Mouse (Mus musculus): ENCODE measurements at regions not wholly inside any gene's neighbourhood (a gene's known extent, or its start where the extent isn't known, plus 50 kb on each side); places are given as distances from the start of the nearest gene placed in this dataset.

DNA sequence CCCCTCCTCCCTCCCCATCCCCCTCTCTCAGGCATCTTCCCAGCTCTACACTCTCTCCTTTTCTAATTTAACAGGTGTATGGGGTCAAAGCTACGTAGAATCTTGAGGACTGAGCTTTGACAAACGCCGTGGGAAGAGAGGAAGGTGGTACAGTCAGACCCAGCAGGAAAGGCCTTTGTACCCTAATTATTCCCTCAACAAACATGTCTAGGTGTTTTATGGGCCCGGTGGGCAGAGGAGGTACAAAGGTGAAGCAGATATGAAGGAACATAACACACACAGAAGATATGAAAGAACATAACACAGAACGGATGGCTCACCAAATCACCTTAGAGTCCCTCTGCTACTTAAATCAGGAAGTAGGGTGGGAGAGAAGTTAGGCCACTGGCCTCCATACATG is 128.3 kb downstream of the Sox9 start:
- 85% methylated on average over 5 of the region's 5 CpGs for WGBS
- no peaks in the 10 kb centered on the region for H3K36me3 ChIP-seq
- DNase-seq (ENCODE audit: low spot score) = no peak
- H3K4me1 ChIP-seq = no peaks in the 10 kb centered on the region
- H3K27ac ChIP-seq = no peak overlapping the region
- H3K27me3 ChIP-seq (ENCODE audit: low read depth, poor library complexity, severe bottlenecking) = 0 out of 2 replicates have a peak, but pooled peaks cover 2% of the 10 kb centered on the region
- no peak overlapping the region for H3K4me3 ChIP-seq
- no peaks in the 10 kb centered on the region for H3K9me3 ChIP-seq (replicated peaks)

DNA sequence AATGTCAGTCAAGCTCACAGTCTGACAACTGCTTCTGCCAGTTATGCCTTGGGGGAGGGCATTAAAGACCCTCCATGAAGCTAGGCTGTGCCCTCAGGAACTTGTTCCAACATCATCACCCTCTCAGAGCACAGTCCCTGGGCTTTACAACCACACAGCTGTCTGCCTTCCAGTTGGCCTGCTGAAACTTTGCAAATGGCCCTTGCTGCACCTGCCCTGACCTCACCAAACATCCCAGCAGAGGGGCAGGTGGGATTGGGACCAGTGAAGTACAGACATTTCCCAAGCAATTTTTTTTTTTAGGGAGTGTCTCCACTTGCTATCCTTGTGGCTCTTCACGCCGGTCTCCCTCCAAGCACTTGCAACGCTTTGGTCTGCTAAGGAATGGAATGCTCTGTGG is 130.9 kb downstream of the Sox9 start:
- Histone ChIP-seq H3K9me3 (replicated peaks) (no peaks in the 10 kb centered on the region), H3K36me3 (no peaks in the 10 kb centered on the region), H3K27me3 (ENCODE audit: low read depth, poor library complexity, severe bottlenecking) (0 out of 2 replicates have a peak, but pooled peaks cover 2% of the 10 kb centered on the region), H3K4me1 (no peaks in the 10 kb centered on the region), H3K27ac (no peak overlapping the region), H3K4me3 (no peak overlapping the region)
- WGBS = 87% methylated on average over 3 of the region's 3 CpGs
- DNase-seq (ENCODE audit: low spot score) = no peak

DNA sequence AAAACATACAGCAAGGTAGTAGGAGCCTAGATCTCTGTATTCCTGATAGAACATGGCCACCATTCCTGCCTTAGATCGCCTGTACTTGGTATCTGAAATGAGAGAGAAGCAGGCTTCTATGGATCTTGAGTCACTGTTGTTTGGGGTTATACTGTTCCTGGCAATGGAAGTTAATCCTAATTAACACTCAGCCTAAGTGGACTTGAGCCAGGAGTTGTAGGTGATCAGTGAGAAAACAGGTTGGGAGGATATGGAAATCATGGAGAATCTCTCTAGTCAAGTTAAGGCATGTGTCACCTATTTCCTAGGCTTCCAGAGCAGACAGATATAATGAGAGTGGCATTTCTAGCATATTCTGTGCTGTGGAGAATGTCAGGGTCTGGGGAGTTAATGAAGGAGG is 134.9 kb downstream of the Sox9 start:
- Histone ChIP-seq H3K27ac (no peak overlapping the region), H3K36me3 (no peaks in the 10 kb centered on the region), H3K4me1 (no peaks in the 10 kb centered on the region), H3K4me3 (no peak overlapping the region), H3K9me3 (replicated peaks) (no peaks in the 10 kb centered on the region), H3K27me3 (ENCODE audit: low read depth, poor library complexity, severe bottlenecking) (0 out of 2 replicates have a peak, but pooled peaks cover 2% of the 10 kb centered on the region)
- no peak for DNase-seq (ENCODE audit: low spot score)
- WGBS = 95% methylated on average over 1 of the region's 1 CpGs

DNA sequence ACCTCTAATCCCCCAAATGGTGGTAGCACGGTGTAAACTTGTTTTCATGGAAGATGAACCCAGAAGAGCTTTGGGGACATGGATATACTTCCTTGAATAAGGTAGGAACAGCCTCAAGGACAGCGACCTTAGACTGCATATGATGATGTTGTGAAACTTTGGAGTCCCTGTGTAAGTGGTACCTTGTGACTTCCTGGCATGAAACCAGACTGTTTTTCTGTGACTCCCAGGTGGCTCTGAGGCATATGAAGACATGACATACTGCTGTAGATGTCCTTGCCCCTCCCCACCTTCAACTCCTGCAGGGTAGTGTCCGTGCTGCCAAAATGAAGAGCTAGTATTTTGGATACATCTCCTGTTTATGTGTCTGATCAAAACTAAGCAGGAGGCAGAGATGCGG is 138.1 kb downstream of the Sox9 start:
- 90% methylated on average over 4 of the region's 4 CpGs for WGBS

DNA sequence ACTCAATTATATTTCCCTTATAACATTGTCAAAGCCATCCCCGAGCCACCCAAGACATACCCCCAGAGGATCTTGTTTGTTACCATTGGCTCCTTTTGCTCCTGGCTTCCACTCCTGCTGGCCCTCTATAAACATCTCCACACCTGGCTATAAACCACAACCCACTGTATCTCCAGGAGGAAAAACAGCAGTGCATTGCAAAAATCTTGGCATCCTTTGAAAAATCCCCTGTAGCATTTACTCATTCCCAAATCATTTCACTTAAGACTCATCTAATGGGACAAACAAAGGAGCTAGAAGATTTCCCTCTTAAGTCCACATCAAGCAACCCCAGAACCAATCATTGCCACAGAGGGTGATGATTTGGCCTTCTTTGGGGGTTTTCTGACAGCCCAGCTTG is 142.6 kb downstream of the Sox9 start:
- H3K36me3 ChIP-seq = no peaks in the 10 kb centered on the region
- no peaks in the 10 kb centered on the region for H3K9me3 ChIP-seq (replicated peaks)
- WGBS = 78% methylated on average over 1 of the region's 1 CpGs
- H3K27me3 ChIP-seq (ENCODE audit: low read depth, poor library complexity, severe bottlenecking) = no peaks in the 10 kb centered on the region
- peaks cover 14% of the 10 kb centered on the region for H3K4me1 ChIP-seq
- no peak overlapping the region for H3K4me3 ChIP-seq
- peak overlapping the region; percentile 66 for H3K27ac ChIP-seq
- DNase-seq (ENCODE audit: low spot score) = no peak

More for the DNA sequence above, 138.1 kb downstream of the Sox9 start:
- no peak for DNase-seq (ENCODE audit: low spot score)
- Histone ChIP-seq H3K4me1 (peaks cover 11% of the 10 kb centered on the region), H3K9me3 (replicated peaks) (no peaks in the 10 kb centered on the region), H3K4me3 (no peak overlapping the region), H3K27me3 (ENCODE audit: low read depth, poor library complexity, severe bottlenecking) (no peaks in the 10 kb centered on the region), H3K36me3 (no peaks in the 10 kb centered on the region), H3K27ac (no peak overlapping the region)

DNA sequence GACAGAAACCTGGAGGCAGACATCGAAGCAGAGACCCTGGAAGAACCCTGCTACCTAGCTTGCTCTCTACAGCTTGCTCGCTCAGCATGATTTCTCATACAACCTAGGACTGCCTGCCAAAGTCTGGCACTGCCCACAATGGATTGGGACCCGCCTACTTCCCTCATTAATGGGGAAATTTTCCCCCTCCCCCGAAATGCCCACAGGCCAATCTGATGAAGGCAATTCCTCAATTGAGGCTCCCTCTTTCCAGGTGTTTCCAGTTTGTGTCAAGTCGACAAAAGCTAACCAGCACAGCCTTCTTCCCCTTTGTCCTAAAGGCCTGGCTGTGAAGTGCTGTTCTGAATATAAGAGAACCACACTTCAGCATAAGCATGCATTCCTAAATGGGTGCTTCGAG is 143.1 kb downstream of the Sox9 start:
- Histone ChIP-seq H3K36me3 (no peaks in the 10 kb centered on the region), H3K4me1 (peaks cover 14% of the 10 kb centered on the region), H3K9me3 (replicated peaks) (no peaks in the 10 kb centered on the region), H3K4me3 (no peak overlapping the region), H3K27ac (peak overlapping the region; percentile 66), H3K27me3 (ENCODE audit: low read depth, poor library complexity, severe bottlenecking) (no peaks in the 10 kb centered on the region)
- DNase-seq (ENCODE audit: low spot score) = peak; percentile 51
- 64% methylated on average over 6 of the region's 6 CpGs for WGBS

DNA sequence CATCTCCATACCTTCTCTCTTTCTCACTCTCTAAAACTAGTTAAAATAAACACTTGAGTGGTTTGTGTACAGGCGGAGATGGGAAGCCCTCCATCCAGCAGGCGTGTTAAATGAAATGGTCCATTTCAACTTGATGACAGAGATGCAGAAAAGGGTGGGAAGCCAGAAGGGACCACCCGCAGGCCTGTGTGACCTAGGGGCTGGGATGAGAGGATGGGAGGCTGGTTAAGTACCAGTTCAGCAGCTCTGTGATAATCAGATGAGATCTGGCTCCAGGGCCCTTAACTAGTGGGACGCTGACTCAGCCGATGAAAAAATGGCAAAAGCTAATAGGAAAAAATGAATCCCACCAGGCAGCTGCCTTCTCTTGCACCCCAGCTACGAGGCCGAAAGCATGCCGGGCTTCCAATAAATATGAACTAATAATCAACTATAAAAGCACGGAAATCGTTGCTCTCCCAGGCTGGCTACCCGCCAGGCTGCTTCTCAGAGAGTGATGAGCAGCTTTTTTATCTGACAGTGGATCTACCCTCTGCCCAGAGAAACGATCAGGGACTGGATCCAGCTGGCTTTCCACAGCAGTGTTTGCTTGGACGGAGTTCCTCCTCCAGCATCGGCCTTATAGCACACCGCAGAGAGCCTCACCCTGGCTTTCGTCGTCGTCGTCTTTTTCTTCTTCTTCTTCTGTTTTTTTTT is 144.5 kb downstream of the Sox9 start:
- no peaks in the 10 kb centered on the region for H3K27me3 ChIP-seq (ENCODE audit: low read depth, poor library complexity, severe bottlenecking)
- no peak overlapping the region for H3K4me3 ChIP-seq
- no peaks in the 10 kb centered on the region for H3K9me3 ChIP-seq (replicated peaks)
- no peak overlapping the region for H3K27ac ChIP-seq
- H3K36me3 ChIP-seq = no peaks in the 10 kb centered on the region
- WGBS = 89% methylated on average over 19 of the region's 19 CpGs
- no peak for DNase-seq (ENCODE audit: low spot score)
- H3K4me1 ChIP-seq = peaks cover 14% of the 10 kb centered on the region

DNA sequence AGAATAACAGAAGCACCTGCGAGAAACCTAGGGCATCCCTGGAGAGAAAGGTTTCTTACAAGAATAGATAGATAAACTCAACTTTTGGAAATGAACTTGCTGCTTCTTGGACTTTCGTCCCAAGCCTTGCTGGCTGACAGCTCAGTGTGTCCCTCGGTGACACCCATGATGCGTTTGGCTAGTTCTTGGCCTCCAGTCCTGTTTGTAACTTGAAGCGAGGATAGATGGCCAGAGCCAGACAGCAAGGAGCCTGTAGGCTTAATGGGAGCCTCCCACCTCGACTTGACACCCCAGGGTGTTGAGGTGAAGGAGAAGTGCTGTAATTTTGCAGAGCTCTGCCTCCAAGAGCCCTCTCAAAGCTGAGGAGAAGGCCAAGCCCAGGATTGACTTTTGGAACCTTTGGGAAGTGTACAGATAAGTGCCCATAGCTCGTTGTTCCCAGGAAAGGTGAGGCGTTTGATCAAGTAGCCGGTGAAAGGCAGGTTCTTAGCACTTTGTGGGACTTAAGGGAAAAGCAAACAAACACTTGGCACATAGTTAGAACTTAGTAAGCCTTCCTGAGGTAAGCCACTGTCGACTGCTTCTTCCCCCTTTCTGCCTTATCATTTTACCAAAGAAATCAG is 148.3 kb downstream of the Sox9 start:
- Histone ChIP-seq H3K4me1 (peaks cover 2% of the 10 kb centered on the region), H3K27ac (no peak overlapping the region), H3K9me3 (replicated peaks) (no peaks in the 10 kb centered on the region), H3K36me3 (no peaks in the 10 kb centered on the region), H3K27me3 (ENCODE audit: low read depth, poor library complexity, severe bottlenecking) (no peaks in the 10 kb centered on the region), H3K4me3 (no peak overlapping the region)
- WGBS = 63% methylated on average over 10 of the region's 10 CpGs
- DNase-seq (ENCODE audit: low spot score) = no peak

DNA sequence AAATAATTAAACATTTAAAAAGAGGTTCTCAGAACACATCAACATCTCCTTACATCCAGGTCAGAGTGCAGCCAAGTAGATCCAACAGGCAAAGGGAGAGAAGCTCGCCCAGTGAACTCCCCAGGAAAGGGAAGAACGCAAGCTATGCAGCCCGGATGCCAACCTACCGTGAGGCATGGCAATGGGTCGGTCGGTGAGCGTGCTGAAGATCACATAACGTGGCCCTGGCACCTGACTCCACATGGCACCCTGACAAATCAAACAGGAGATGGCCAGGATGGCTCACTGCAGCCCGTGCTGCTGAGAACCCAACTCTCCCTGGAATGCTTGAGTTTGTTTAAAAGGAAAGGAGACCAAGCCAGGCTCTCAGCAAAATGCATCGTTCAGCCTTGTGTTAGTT is 156.0 kb downstream of the Sox9 start:
- Histone ChIP-seq H3K27me3 (ENCODE audit: low read depth, poor library complexity, severe bottlenecking) (no peaks in the 10 kb centered on the region), H3K4me3 (no peak overlapping the region), H3K36me3 (no peaks in the 10 kb centered on the region), H3K4me1 (no peaks in the 10 kb centered on the region), H3K9me3 (replicated peaks) (no peaks in the 10 kb centered on the region), H3K27ac (no peak overlapping the region)
- 97% methylated on average over 10 of the region's 10 CpGs for WGBS
- no peak for DNase-seq (ENCODE audit: low spot score)

DNA sequence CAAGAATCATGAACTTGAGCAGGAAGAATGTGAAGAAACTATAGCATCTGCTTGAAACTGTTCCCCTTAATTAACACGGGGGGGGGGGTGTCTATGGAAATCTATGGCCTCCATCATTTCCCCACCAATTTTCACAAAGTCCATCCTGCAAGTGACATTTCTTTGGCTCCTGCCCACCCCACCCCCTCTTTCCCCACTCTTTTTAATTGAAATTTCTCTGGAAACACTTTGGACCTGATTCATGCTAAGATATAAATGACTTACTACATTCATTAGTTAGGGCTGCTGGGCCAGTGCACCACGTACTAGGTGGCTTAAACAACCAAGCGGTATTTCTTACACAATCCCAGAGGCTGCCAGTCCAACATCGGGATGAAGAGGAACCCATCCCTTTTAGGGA is 169.4 kb downstream of the Sox9 start:
- WGBS = 76% methylated on average over 4 of the region's 4 CpGs
- Histone ChIP-seq H3K9me3 (replicated peaks) (no peaks in the 10 kb centered on the region), H3K27ac (no peak overlapping the region), H3K27me3 (ENCODE audit: low read depth, poor library complexity, severe bottlenecking) (peaks cover 8% of the 10 kb centered on the region; the same call in 1 of the 2 replicates), H3K36me3 (no peaks in the 10 kb centered on the region), H3K4me3 (no peak overlapping the region), H3K4me1 (peaks cover 15% of the 10 kb centered on the region)
- no peak for DNase-seq (ENCODE audit: low spot score)

DNA sequence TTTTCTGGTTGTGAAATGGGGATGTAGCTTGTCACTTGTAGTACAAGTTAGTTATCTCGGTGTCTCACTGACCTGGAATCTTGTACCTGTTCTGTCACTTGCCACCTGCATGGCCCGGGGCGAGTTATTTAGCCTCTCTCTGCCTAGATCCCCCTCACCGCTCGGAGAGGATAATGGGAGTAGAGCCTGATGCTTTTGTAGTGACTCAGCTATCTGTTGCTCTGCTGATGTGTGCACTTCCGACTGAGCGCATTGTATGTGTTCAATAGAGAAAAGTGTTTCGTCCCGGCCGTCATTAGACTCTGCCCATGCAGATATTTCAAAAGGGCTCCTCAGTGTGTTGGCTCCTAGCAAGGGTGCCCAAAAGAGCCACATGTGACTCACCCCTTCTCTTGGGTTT is 170.3 kb downstream of the Sox9 start:
- no peak overlapping the region for H3K27ac ChIP-seq
- WGBS = 87% methylated on average over 10 of the region's 10 CpGs
- H3K36me3 ChIP-seq = no peaks in the 10 kb centered on the region
- H3K27me3 ChIP-seq (ENCODE audit: low read depth, poor library complexity, severe bottlenecking) = peaks cover 8% of the 10 kb centered on the region; the same call in 1 of the 2 replicates
- H3K4me1 ChIP-seq = peaks cover 15% of the 10 kb centered on the region
- no peak overlapping the region for H3K4me3 ChIP-seq
- DNase-seq (ENCODE audit: low spot score) = no peak
- H3K9me3 ChIP-seq (replicated peaks) = no peaks in the 10 kb centered on the region

DNA sequence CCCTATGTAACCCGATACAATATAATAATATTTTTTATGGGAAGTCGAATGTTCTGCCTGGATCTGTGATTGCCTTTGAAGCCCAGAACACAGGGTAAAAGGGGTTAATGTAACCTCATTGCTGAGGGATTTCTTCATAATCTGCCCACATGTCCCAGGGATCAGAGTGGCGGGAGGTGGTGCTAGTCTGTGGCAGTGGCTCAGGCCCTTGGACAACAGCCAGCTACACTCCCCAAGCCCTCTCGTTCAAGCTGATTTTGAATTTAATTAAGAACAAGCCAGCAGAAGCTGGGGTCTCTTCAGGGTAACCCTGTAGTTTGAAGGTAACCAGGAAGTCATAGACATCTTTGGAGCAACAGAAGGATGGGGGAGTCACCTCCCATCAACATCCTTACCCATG is 171.5 kb downstream of the Sox9 start:
- WGBS = 83% methylated on average over 4 of the region's 4 CpGs
- no peaks in the 10 kb centered on the region for H3K36me3 ChIP-seq
- H3K4me3 ChIP-seq = no peak overlapping the region
- H3K27ac ChIP-seq = no peak overlapping the region
- no peaks in the 10 kb centered on the region for H3K9me3 ChIP-seq (replicated peaks)
- DNase-seq (ENCODE audit: low spot score) = no peak
- H3K27me3 ChIP-seq (ENCODE audit: low read depth, poor library complexity, severe bottlenecking) = peaks cover 15% of the 10 kb centered on the region
- peaks cover 22% of the 10 kb centered on the region for H3K4me1 ChIP-seq

DNA sequence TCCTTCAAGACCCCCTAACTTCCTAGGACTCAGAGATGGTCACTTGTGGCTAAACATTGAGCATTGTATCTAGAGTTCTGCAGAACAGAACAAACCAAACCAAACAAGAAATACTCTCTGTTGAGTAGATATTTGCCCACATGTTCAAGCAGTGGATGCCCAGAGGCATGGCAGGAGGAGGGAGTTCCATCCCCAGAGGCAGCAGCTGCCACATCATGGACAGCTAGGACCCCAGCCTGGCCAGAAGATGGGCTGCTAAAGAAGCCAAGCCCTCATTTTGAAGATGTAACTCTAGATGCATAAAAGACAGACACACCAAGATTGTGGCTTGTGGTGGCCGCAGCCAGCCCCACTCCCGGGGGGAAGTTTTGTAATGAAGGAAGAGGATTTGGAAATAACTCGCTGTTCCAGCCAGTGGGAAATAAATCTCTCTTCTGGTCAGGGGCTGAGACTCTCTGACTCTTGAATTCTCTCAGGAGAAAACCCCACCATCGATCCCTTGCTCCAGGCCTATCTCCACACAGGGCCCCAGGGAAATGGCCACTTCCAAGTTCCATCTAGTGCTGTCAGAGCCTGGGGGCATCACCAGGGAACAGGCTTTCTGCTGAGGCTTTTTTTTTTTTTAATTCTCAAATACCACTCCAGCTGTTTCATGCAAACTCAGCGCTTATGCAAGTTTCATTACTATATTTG is 174.9 kb downstream of the Sox9 start:
- H3K4me1 ChIP-seq = peaks cover 31% of the 10 kb centered on the region
- H3K36me3 ChIP-seq = no peaks in the 10 kb centered on the region
- 89% methylated on average over 5 of the region's 5 CpGs for WGBS
- DNase-seq (ENCODE audit: low spot score) = no peak
- H3K27ac ChIP-seq = no peak overlapping the region
- H3K4me3 ChIP-seq = no peak overlapping the region
- H3K9me3 ChIP-seq (replicated peaks) = no peaks in the 10 kb centered on the region
- H3K27me3 ChIP-seq (ENCODE audit: low read depth, poor library complexity, severe bottlenecking) = peaks cover 22% of the 10 kb centered on the region

All from limb, embryonic 10.5 days (tissue).